ENCODE assay signal across 18 mouse cellular contexts in genomic region chr16:49662201-49662600, GRCm38 (mm10).
"Had no signal": no experiment of that assay in that cellular context is flagged by ENCODE, and none has a peak within 500 bp of the region (broad histone marks: within the 10 kb centered on the region; RNA-seq: fewer than 3 reads in every experiment).

No protein-coding gene starts in this region.

- H3K27ac ChIP-seq: liver, embryonic 14.5 days; midbrain, embryonic 10.5 days; midbrain, embryonic 12.5 days; midbrain, embryonic 15.5 days; neural tube, embryonic 13.5 days; neural tube, embryonic 15.5 days had no signal

- H3K4me2 ChIP-seq: lung, embryonic 14.5 days; midbrain, embryonic 12.5 days; midbrain, embryonic 15.5 days; neural tube, embryonic 13.5 days; neural tube, embryonic 15.5 days had no signal

- H3K9ac ChIP-seq: liver, embryonic 14.5 days; lung, embryonic 14.5 days; midbrain, embryonic 12.5 days; midbrain, embryonic 15.5 days; neural tube, embryonic 13.5 days; neural tube, embryonic 15.5 days had no signal

- H3K4me1 ChIP-seq: midbrain, embryonic 10.5 days; midbrain, embryonic 12.5 days; midbrain, embryonic 15.5 days; neural tube, embryonic 13.5 days; neural tube, embryonic 15.5 days had no signal

- H3K36me3 ChIP-seq: midbrain, embryonic 10.5 days; midbrain, embryonic 12.5 days; midbrain, embryonic 15.5 days; neural tube, embryonic 13.5 days; neural tube, embryonic 15.5 days had no signal

- H3K27me3 ChIP-seq: midbrain, embryonic 12.5 days; midbrain, embryonic 15.5 days; neural tube, embryonic 13.5 days; neural tube, embryonic 15.5 days had no signal

- ATAC-seq: midbrain, embryonic 15.5 days had no signal

- H3K4me3 ChIP-seq: midbrain, embryonic 10.5 days; midbrain, embryonic 12.5 days; midbrain, embryonic 15.5 days; myocyte; neural tube, embryonic 13.5 days; neural tube, embryonic 15.5 days had no signal

- H3K9me3 ChIP-seq: midbrain, embryonic 10.5 days; midbrain, embryonic 12.5 days; midbrain, embryonic 15.5 days; neural tube, embryonic 13.5 days; neural tube, embryonic 15.5 days had no signal

- DNase-seq: lung, adult 18-20 months; lung, embryonic 14.5 days; lung, postnatal 10 days; lung, postnatal 4 days; right cerebral cortex, adult 18-20 months; right cerebral cortex, postnatal 25 days; right cerebral cortex, postnatal 4 days; spleen, adult 18-20 months; thymus, adult 18-20 months; thymus, postnatal 14 days; thymus, postnatal 36 days had no signal
